Mouse (Mus musculus): Measurements from ENCODE around the gene Tm7sf3. TPM values are rescaled to one million over a fixed set of nuclear protein-coding genes. Genes with fewer than 3 reads are reported as not detected.

Gene Tm7sf3
- total and polyA plus RNA-seq, 2 experiments from 2014 or later, result 37.2 to 43.9 TPM

DNA sequence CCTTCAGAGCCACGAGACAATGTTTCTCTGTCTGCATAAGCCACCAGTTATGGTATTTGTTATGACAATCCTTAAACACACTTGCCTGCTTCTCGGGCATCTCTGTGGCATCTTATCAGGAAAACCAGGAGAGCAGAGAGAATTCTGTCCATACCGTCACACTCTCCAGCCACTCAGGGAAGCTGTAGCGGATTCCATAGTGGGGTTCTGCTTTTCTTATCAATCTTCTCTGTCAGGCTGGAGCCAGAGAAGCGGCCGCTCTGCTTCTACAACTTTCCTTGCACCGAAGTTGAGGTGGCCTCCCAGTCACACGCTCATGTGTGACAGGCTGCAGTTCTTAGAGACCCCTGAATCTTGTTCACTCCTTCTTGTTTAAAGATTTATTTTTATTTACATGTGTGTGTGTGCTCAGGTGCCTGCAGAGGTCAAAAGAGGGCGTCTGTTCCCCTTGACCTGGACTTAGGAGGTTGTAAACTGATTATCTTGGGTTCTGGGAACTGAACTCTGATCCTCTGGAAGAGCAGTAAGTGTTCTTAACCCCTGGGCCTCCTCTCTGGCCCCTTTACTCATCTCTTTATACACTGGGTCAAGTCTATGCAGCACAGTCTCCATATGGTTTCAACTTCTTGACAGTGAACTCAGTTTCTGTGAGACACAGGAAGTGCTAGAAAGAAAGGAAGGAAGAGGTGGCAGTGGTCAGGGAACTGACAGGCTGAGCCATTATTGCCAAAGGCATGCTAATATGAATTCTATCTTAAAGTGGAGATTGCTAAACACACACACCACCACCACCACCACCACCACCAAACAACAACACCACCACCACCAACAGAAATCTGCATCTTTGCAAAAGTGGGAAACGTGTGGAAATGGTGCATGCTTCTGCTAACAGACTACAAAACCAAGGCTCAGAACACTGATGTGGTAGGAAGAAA is 35.8 kb upstream of the Tm7sf3 start:
- TF ChIP-seq CTCF (IDR thresholded peaks at IDR 0.05; ENCODE audit: low read depth), result no peak
- no peak for DNase-seq (ENCODE audit: low spot score)
- Histone ChIP-seq H3K27me3 (ENCODE audit: insufficient read depth, low read length) (no peaks in the 10 kb centered on the region), H3K9me3 (ENCODE audit: low read length) (no peaks in the 10 kb centered on the region), H3K36me3 (ENCODE audit: insufficient read depth, low read length) (no peaks in the 10 kb centered on the region), H3K9ac (replicated peaks; ENCODE audit: low read length) (no peak overlapping the region), H3K4me2 (ENCODE audit: low read depth, low read length) (no peak overlapping the region), H3K4me1 (ENCODE audit: insufficient read depth, low read length) (no peaks in the 10 kb centered on the region), H3K27ac (no peak overlapping the region), H3K4me3 (ENCODE audit: low read length) (no peak overlapping the region)
- ATAC-seq, result no peak
- WGBS, result 81% methylated on average over 10 of the region's 10 CpGs

DNA sequence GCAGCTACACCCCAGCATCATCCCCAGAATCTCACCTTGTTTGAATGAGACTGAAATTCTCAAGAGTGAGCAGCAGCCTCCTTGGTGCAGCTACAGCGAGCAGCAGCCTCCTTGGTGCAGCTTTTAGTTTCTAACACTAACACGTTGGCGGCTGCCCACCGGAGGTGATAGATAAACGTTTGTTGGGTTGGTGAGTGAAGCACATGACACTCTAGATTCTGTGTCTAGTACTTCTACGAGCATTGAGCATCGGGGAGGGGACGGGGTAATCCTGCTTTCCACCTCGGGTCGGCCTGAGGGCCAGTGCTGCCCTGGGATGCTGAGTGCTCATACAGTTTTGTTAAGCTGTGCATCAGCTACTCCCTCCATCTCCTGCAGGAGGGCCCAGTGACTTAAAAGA is 34.3 kb upstream of the Tm7sf3 start:
- H3K4me3 ChIP-seq (ENCODE audit: low read length), result no peak overlapping the region
- no peak overlapping the region for H3K4me2 ChIP-seq (ENCODE audit: low read depth, low read length)
- no peaks in the 10 kb centered on the region for H3K9me3 ChIP-seq (ENCODE audit: low read length)
- no peaks in the 10 kb centered on the region for H3K27me3 ChIP-seq (ENCODE audit: insufficient read depth, low read length)
- H3K4me1 ChIP-seq (ENCODE audit: insufficient read depth, low read length), result no peaks in the 10 kb centered on the region
- no peak for DNase-seq (ENCODE audit: low spot score)
- no peak overlapping the region for H3K9ac ChIP-seq (replicated peaks; ENCODE audit: low read length)
- no peaks in the 10 kb centered on the region for H3K36me3 ChIP-seq (ENCODE audit: insufficient read depth, low read length)
- 89% methylated on average over 10 of the region's 10 CpGs for WGBS
- no peak for TF ChIP-seq CTCF (IDR thresholded peaks at IDR 0.05; ENCODE audit: low read depth)
- H3K27ac ChIP-seq, result no peak overlapping the region
- no peak for ATAC-seq

DNA sequence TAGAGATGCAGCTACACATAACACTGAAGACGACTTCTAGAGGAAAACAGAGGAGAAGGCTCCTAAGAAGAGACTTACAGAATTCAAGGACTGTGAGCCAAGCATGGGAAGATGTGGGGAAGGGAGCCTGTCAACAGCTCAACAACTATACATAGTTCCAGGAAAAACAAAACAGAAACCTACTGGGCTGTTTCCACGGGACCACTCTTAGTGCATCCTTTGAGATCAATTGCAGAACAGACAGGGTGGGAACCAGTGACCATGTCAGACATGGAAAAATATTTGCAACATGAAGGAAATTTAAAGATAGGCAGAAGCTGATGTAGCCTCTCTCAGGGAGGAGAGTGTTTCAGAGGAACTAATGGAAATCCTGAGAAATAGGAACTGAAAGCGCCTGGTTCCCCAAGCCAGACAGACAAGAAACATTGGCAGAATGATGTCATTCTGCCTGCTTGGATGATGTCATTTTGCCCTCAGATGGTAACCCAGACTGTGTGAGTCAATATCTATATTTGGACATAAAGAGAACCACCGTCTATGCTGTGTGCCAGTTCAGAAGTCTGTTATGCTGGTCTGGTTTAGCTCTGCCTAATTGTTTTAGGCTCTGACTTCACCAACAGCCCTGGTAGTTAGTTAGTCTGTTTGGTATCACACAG is 32.4 kb upstream of the Tm7sf3 start:
- ATAC-seq, result no peak
- H3K27me3 ChIP-seq (ENCODE audit: insufficient read depth, low read length), result no peaks in the 10 kb centered on the region
- DNase-seq (ENCODE audit: low spot score), result no peak
- H3K9me3 ChIP-seq (ENCODE audit: low read length), result 0 out of 2 replicates have a peak, but pooled peaks cover 3% of the 10 kb centered on the region
- WGBS, result 74% methylated on average over 4 of the region's 4 CpGs
- no peak overlapping the region for H3K9ac ChIP-seq (replicated peaks; ENCODE audit: low read length)
- no peak overlapping the region for H3K4me3 ChIP-seq (ENCODE audit: low read length)
- no peak for TF ChIP-seq CTCF (IDR thresholded peaks at IDR 0.05; ENCODE audit: low read depth)
- H3K4me1 ChIP-seq (ENCODE audit: insufficient read depth, low read length), result no peaks in the 10 kb centered on the region
- H3K27ac ChIP-seq, result no peak overlapping the region
- H3K36me3 ChIP-seq (ENCODE audit: insufficient read depth, low read length), result no peaks in the 10 kb centered on the region
- H3K4me2 ChIP-seq (ENCODE audit: low read depth, low read length), result no peak overlapping the region

DNA sequence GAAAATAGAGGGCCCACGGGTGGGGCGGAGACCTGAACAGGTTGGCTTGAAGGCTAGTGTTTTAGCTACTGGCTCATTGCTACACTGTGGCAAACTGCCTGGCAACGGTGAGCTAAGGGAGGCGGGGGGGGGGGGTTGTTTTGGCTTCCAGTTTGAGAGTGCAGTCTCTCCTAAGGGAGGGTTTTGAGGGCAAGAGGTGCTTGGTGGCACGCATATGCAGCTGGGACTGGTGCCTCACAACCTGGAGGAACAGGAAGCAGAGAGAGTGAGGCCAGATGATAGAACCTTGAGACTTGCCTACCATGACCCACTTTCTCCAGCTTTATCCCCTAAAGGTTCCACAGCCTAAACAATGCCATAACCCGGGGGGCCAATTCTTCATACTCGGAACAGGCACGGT is 31.8 kb upstream of the Tm7sf3 start:
- Histone ChIP-seq H3K27me3 (ENCODE audit: insufficient read depth, low read length) (no peaks in the 10 kb centered on the region), H3K4me2 (ENCODE audit: low read depth, low read length) (no peak overlapping the region), H3K4me3 (ENCODE audit: low read length) (no peak overlapping the region), H3K36me3 (ENCODE audit: insufficient read depth, low read length) (no peaks in the 10 kb centered on the region), H3K9me3 (ENCODE audit: low read length) (0 out of 2 replicates have a peak, but pooled peaks cover 3% of the 10 kb centered on the region), H3K27ac (no peak overlapping the region), H3K4me1 (ENCODE audit: insufficient read depth, low read length) (no peaks in the 10 kb centered on the region), H3K9ac (replicated peaks; ENCODE audit: low read length) (no peak overlapping the region)
- 84% methylated on average over 8 of the region's 8 CpGs for WGBS
- DNase-seq (ENCODE audit: low spot score) (no peak), ATAC-seq (no peak)
- no peak for TF ChIP-seq CTCF (IDR thresholded peaks at IDR 0.05; ENCODE audit: low read depth)

DNA sequence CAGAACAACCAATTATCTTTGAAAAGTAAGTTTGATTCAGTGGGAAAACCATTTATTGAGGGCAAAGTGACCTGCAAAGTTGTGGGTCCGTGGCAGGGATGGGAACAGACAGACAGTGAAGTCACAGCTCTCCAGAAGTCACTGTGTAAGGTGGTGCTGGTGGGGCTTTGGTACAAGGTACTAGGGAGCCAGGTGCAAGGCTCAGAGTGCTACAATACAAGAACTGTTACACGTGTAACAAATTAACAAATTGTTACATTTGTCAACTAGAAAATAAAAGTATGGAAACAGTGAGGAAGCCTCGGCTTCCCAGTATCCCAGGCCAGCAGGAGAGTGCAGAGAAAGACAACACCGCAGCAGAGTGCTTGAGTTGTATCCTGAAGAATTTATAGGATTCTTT is 31.1 kb upstream of the Tm7sf3 start:
- no peak for ATAC-seq
- Histone ChIP-seq H3K4me2 (ENCODE audit: low read depth, low read length) (no peak overlapping the region), H3K9ac (replicated peaks; ENCODE audit: low read length) (no peak overlapping the region), H3K9me3 (ENCODE audit: low read length) (0 out of 2 replicates have a peak, but pooled peaks cover 3% of the 10 kb centered on the region), H3K4me3 (ENCODE audit: low read length) (no peak overlapping the region), H3K36me3 (ENCODE audit: insufficient read depth, low read length) (no peaks in the 10 kb centered on the region), H3K27ac (no peak overlapping the region), H3K27me3 (ENCODE audit: insufficient read depth, low read length) (no peaks in the 10 kb centered on the region), H3K4me1 (ENCODE audit: insufficient read depth, low read length) (no peaks in the 10 kb centered on the region)
- 79% methylated on average over 4 of the region's 4 CpGs for WGBS
- TF ChIP-seq CTCF (IDR thresholded peaks at IDR 0.05; ENCODE audit: low read depth), result no peak
- no peak for DNase-seq (ENCODE audit: low spot score)

DNA sequence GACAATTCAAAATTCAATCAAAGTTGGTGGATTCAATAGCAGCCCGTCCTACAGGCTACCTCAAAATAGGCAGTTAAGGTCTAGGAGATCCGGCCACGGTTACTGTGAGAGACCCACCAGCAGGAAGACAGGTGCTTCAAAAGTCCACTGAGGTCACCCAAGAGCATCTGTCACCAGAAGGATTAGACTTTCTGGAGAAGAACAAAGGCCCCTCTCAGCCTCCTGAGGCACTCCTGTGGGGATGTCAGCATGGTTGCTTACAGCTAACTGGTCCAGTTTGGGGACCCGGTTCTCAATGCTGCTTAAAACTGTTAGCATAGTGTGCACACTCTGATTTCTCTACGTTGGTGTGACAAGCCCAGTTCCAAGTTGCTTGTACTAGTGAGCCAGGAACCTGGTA is 29.5 kb upstream of the Tm7sf3 start:
- H3K4me3 ChIP-seq (ENCODE audit: low read length), result no peak overlapping the region
- H3K27me3 ChIP-seq (ENCODE audit: insufficient read depth, low read length), result no peaks in the 10 kb centered on the region
- 0 out of 2 replicates have a peak, but pooled peaks cover 3% of the 10 kb centered on the region for H3K9me3 ChIP-seq (ENCODE audit: low read length)
- no peak for TF ChIP-seq CTCF (IDR thresholded peaks at IDR 0.05; ENCODE audit: low read depth)
- H3K9ac ChIP-seq (replicated peaks; ENCODE audit: low read length), result no peak overlapping the region
- no peak overlapping the region for H3K27ac ChIP-seq
- no peaks in the 10 kb centered on the region for H3K4me1 ChIP-seq (ENCODE audit: insufficient read depth, low read length)
- WGBS, result 54% methylated on average over 5 of the region's 5 CpGs
- ATAC-seq (no peak), DNase-seq (ENCODE audit: low spot score) (no peak)
- no peak overlapping the region for H3K4me2 ChIP-seq (ENCODE audit: low read depth, low read length)
- H3K36me3 ChIP-seq (ENCODE audit: insufficient read depth, low read length), result no peaks in the 10 kb centered on the region
